Mouse (Mus musculus) megakaryocyte, embryonic 14.5 days (primary cell): Measurements from ENCODE around the gene Nsd1. TPM values are rescaled to one million over a fixed set of nuclear protein-coding genes. Genes with fewer than 3 reads are reported as not detected.

ENCODE experiments used
- H3K27me3 ChIP-seq: replicated peaks from 2 replicates; pipeline ENCODE3; 2012; ENCODE audit warnings: inconsistent platforms
- H3K36me3 ChIP-seq: replicated peaks from 2 replicates; pipeline ENCODE3; 2012; ENCODE audit warnings: low read length, inconsistent platforms, mixed read lengths
- H3K4me1 ChIP-seq: 2 replicates; pipeline ENCODE4 v1.6.1; 2012; ENCODE audit warnings: inconsistent platforms
- H3K4me3 ChIP-seq: replicated peaks from 2 replicates; pipeline ENCODE3; 2012; ENCODE audit warnings: moderate library complexity, mild to moderate bottlenecking, inconsistent platforms
- H3K9me3 ChIP-seq: 2 replicates; pipeline ENCODE4 v1.6.1; 2012; ENCODE audit warnings: inconsistent platforms
- FLI1 ChIP-seq: IDR thresholded peaks from 2 replicates; pipeline ENCODE4 v1.6.1; 2012; ENCODE audit warnings: low read length, inconsistent platforms, mixed read lengths
- GATA1 ChIP-seq: IDR thresholded peaks from 3 replicates; pipeline ENCODE4 v1.6.1; 2012; ENCODE audit warnings: mixed read lengths, low read length, inconsistent platforms, borderline replicate concordance
- polyA plus RNA-seq: library from polyadenylated mRNA; stranded (reverse); fragments of >175 nt; gene quantifications from 2 replicates; pipeline ENCODE4 v1.2.3, GENCODE M21; 2012; ENCODE audit warnings: low replicate concordance; ENCODE audit not compliant: insufficient read depth

Gene Nsd1
- polyA plus RNA-seq, 1 experiment: 2.5 TPM

GRCm38 (mm10) chr13:55313051-55313450 is 103.5 kb downstream of the Nsd1 start:
- peaks cover 98% of the 10 kb centered on the region for H3K36me3 ChIP-seq
- no peaks in the 10 kb centered on the region for H3K9me3 ChIP-seq
- H3K4me1 ChIP-seq: 0 out of 2 replicates have a peak, but pooled peaks cover 4% of the 10 kb centered on the region
- TF ChIP-seq GATA1 (no peak), FLI1 (no peak)
- no peaks in the 10 kb centered on the region for H3K27me3 ChIP-seq
- no peak overlapping the region for H3K4me3 ChIP-seq

GRCm38 (mm10) chr13:55314891-55315412 is 105.4 kb downstream of the Nsd1 start:
- no peaks in the 10 kb centered on the region for H3K9me3 ChIP-seq
- no peak overlapping the region for H3K4me3 ChIP-seq
- peaks cover 7% of the 10 kb centered on the region for H3K4me1 ChIP-seq
- no peak for TF ChIP-seq FLI1
- H3K36me3 ChIP-seq: peaks cover 100% of the 10 kb centered on the region
- no peaks in the 10 kb centered on the region for H3K27me3 ChIP-seq

DNA sequence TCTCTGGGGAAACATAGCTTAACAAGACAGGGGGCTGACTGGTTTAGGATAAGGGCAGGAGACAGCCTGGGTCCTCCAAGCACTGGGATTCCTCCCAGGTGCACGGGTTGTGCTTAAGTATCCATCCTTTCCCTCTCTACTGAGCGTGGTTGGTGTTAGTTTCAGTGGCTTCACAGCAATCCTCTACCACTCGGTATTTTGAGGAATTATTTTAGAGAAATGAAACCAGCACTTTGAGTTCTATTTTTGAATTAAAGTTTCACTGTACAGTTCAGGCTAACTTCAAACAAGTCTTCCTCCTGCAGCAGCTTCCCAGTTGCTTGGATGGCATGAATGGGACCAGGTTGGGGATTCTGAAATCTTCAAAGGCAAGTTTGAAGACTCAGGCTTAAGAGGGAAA is 108.8 kb downstream of the Nsd1 start:
- TF ChIP-seq FLI1: no peak
- TF ChIP-seq GATA1: no peak
- no peak overlapping the region for H3K4me3 ChIP-seq
- H3K36me3 ChIP-seq: peaks cover 80% of the 10 kb centered on the region
- no peaks in the 10 kb centered on the region for H3K27me3 ChIP-seq
- peaks cover 32% of the 10 kb centered on the region for H3K4me1 ChIP-seq
- H3K9me3 ChIP-seq: no peaks in the 10 kb centered on the region

GRCm38 (mm10) chr13:55319931-55320533 is 110.5 kb downstream of the Nsd1 start, which contains the start of gene Prelid1:
Gene Prelid1, plus strand, starts transcription at chr13:55320500.
- Histone ChIP-seq H3K4me3 (peak within 1 kb of the TSS; percentile 96), H3K36me3 (peaks cover 78% of the 10 kb centered on the region), H3K9me3 (no peaks in the 10 kb centered on the region), H3K4me1 (peaks cover 45% of the 10 kb centered on the region), H3K27me3 (no peaks in the 10 kb centered on the region)
- TF ChIP-seq FLI1 (no peak), GATA1 (no peak)

GRCm38 (mm10) chr13:55321434-55322129 is 112.0 kb downstream of the Nsd1 start, which contains the start of gene Rab24:
Gene Rab24, minus strand, starts transcription at chr13:55321946.
- Histone ChIP-seq H3K4me3 (peak within 1 kb of the TSS; percentile 96), H3K27me3 (no peaks in the 10 kb centered on the region), H3K9me3 (no peaks in the 10 kb centered on the region), H3K4me1 (peaks cover 47% of the 10 kb centered on the region), H3K36me3 (peaks cover 76% of the 10 kb centered on the region)
- peak; percentile 90; the same call in 1 of the 2 replicates for TF ChIP-seq FLI1
- no peak for TF ChIP-seq GATA1

GRCm38 (mm10) chr13:55322130-55322825 is 112.7 kb downstream of the Nsd1 start:
- peak overlapping the region; percentile 96 for H3K4me3 ChIP-seq
- no peak for TF ChIP-seq FLI1
- TF ChIP-seq GATA1: no peak
- peaks cover 50% of the 10 kb centered on the region for H3K4me1 ChIP-seq
- H3K36me3 ChIP-seq: peaks cover 72% of the 10 kb centered on the region
- H3K9me3 ChIP-seq: no peaks in the 10 kb centered on the region
- H3K27me3 ChIP-seq: no peaks in the 10 kb centered on the region

- no peaks in the 10 kb centered on the region for H3K9me3 ChIP-seq
- TF ChIP-seq GATA1: no peak
- no peak for TF ChIP-seq FLI1
- no peak overlapping the region for H3K4me3 ChIP-seq
- no peaks in the 10 kb centered on the region for H3K27me3 ChIP-seq
- H3K36me3 ChIP-seq: peaks cover 38% of the 10 kb centered on the region
- peaks cover 69% of the 10 kb centered on the region for H3K4me1 ChIP-seq
Observed at GRCm38 (mm10) chr13:55325596-55325995, 116.0 kb downstream of the Nsd1 start.

- Histone ChIP-seq H3K36me3 (peaks cover 36% of the 10 kb centered on the region), H3K4me1 (peaks cover 75% of the 10 kb centered on the region), H3K27me3 (no peaks in the 10 kb centered on the region), H3K4me3 (peak overlapping the region; percentile 44), H3K9me3 (no peaks in the 10 kb centered on the region)
- TF ChIP-seq GATA1 (no peak), FLI1 (no peak)
Observed at GRCm38 (mm10) chr13:55327169-55327568, 117.6 kb downstream of the Nsd1 start.

DNA sequence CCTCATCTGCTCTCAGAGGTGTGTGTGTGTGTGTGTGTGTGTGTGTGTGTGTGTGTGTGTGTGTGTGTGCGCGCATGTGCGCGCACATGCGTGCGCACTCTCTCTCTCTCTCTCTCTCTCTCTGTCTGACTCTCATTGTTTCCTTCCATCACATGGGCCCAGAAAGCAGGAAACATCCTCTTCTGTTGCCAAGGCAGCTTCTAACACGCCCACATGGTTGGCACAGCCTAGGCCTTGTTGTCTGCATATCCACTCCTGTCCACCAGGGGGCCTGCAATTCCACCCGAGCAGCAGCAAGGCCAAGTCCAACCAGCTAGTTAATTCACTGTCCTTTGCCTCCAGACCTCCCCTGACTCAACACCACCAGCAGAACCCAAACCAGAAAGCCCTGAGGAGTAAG is 118.1 kb downstream of the Nsd1 start:
- H3K4me3 ChIP-seq: peak overlapping the region; percentile 50
- TF ChIP-seq FLI1 (no peak), GATA1 (no peak)
- H3K27me3 ChIP-seq: no peaks in the 10 kb centered on the region
- peaks cover 36% of the 10 kb centered on the region for H3K36me3 ChIP-seq
- no peaks in the 10 kb centered on the region for H3K9me3 ChIP-seq
- H3K4me1 ChIP-seq: peaks cover 76% of the 10 kb centered on the region

DNA sequence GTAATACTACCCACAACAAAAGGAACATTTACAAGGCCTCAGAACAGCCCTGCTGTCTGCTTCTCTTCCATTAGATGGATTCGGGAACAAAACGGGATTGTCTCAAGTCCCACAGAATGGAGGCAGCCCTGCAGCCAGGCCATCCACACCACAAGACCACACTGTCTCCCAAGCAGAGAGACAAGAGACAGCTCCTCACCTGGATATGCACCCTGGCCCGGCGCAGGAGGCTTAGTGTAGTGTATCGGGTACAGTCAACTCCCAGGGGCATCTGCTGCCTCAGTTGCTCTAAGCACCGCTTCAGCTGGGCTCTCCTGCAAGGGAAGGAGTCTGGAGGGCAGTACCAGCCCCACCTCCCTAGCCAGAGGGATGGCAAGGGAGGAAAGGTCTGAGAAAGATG is 118.6 kb downstream of the Nsd1 start:
- TF ChIP-seq FLI1 (no peak), GATA1 (no peak)
- Histone ChIP-seq H3K4me1 (peaks cover 75% of the 10 kb centered on the region), H3K27me3 (no peaks in the 10 kb centered on the region), H3K36me3 (peaks cover 32% of the 10 kb centered on the region), H3K4me3 (peak overlapping the region; percentile 30), H3K9me3 (no peaks in the 10 kb centered on the region)
